9 mouse cellular contexts compared by ENCODE assay signal in genomic region chr1:170006516-170006915, GRCm38 (mm10). TPM values are rescaled to one million over a fixed set of nuclear protein-coding genes. Genes with fewer than 3 reads are reported as not detected.
DNase-seq lines count a peak whose midpoint lies in the region; ATAC-seq lines count a peak whose summit lies in the region.
"Had no signal": no experiment of that assay in that cellular context is flagged by ENCODE, and none has a peak within 500 bp of the region (broad histone marks: within the 10 kb centered on the region; RNA-seq: fewer than 3 reads in every experiment).

No protein-coding gene starts in this region.

- no peak overlapping the region for H3K4me3 ChIP-seq in kidney, embryonic 14.5 days (ENCODE audit: low read length)
- H3K4me3 ChIP-seq in neural tube, embryonic 15.5 days (replicated peaks): no peak overlapping the region

- H3K9ac ChIP-seq in kidney, embryonic 14.5 days (ENCODE audit: low read depth, low read length): no peak overlapping the region
- no peak overlapping the region for H3K9ac ChIP-seq in neural tube, embryonic 15.5 days (replicated peaks)

- H3K4me1 ChIP-seq in kidney, embryonic 14.5 days (ENCODE audit: control insufficient read depth, insufficient read depth, low read length): 0 out of 2 replicates have a peak, but pooled peaks cover 5% of the 10 kb centered on the region
- H3K4me1 ChIP-seq in neural tube, embryonic 15.5 days: no peaks in the 10 kb centered on the region

- H3K27ac ChIP-seq in kidney, embryonic 14.5 days (ENCODE audit: low read depth, low read length): no peak overlapping the region
- H3K27ac ChIP-seq in neural tube, embryonic 15.5 days (replicated peaks): no peak overlapping the region

- 0 out of 2 replicates have a peak, but pooled peaks cover 2% of the 10 kb centered on the region for H3K36me3 ChIP-seq in kidney, embryonic 14.5 days (ENCODE audit: control insufficient read depth, insufficient read depth, low read length)
- H3K36me3 ChIP-seq in neural tube, embryonic 15.5 days: no peaks in the 10 kb centered on the region

- ATAC-seq in kidney, embryonic 14.5 days (ENCODE audit: low FRiP score, low TSS enrichment): no peak
- no peak for ATAC-seq in neural tube, embryonic 15.5 days (ENCODE audit: low FRiP score)

- peak; percentile 23 for DNase-seq in kidney, adult 11 months
- DNase-seq in gastrocnemius, postnatal 36 days: peak; percentile 20 to 27
- peak; percentile 35 for DNase-seq in kidney, adult 9 months
- DNase-seq in lung, postnatal 4 days: peak; percentile 81 to 90
- no peak for DNase-seq in spleen, adult 18-20 months
- DNase-seq in c-Kit-positive CD71-positive TER-119-positive erythroid progenitor cells, embryonic 14.5 days (ENCODE audit: low spot score): no peak
- DNase-seq: liver had no signal

- H3K27me3 ChIP-seq in kidney, embryonic 14.5 days (ENCODE audit: control insufficient read depth, insufficient read depth, low read length): no peaks in the 10 kb centered on the region
- H3K27me3 ChIP-seq in neural tube, embryonic 15.5 days (replicated peaks): no peaks in the 10 kb centered on the region

- intact Hi-C loops in gastrocnemius, postnatal 36 days (cut with DNase I): no loop called here

- H3K9me3 ChIP-seq in kidney, embryonic 14.5 days (ENCODE audit: control insufficient read depth, low read length): no peaks in the 10 kb centered on the region
- H3K9me3 ChIP-seq in neural tube, embryonic 15.5 days (replicated peaks): no peaks in the 10 kb centered on the region

- no peak overlapping the region for H3K4me2 ChIP-seq in kidney, embryonic 14.5 days (replicated peaks; ENCODE audit: low read depth, low read length)
- H3K4me2 ChIP-seq in neural tube, embryonic 15.5 days: no peak overlapping the region

- 50% methylated on average over 5 of the region's 5 CpGs for WGBS in kidney, embryonic 14.5 days
- WGBS in neural tube, embryonic 15.5 days: 80% methylated on average over 5 of the region's 5 CpGs

RNA-seq across cellular contexts. Expression of gene Hsd17b7, which starts 37.5 kb away (rescaled TPM):
- polyA plus RNA-seq in kidney, embryonic 14.5 days (2014; fragmentation: Nextera tagmentation; extraction: Ambion mirVana): 7.5 and 16.3 TPM in 2 replicates
- 1 to 10 TPM; 2.9 to 4.1 TPM for total RNA-seq in gastrocnemius, postnatal 36 days (2021)
- 25.6 and 27.5 TPM in 2 replicates for polyA plus RNA-seq in neural tube, embryonic 15.5 days (2015; fragmentation: Nextera tagmentation; extraction: Ambion mirVana)

Comparison
In these comparisons a context has a peak if more than half of its experiments do, and no peak if none do; other contexts are left out.
1. DNase-seq: peak in kidney, adult 11 months (single experiment), gastrocnemius, postnatal 36 days (2 of 2), kidney, adult 9 months (single experiment) and lung, postnatal 4 days (2 of 2); none in spleen, adult 18-20 months (0 of 2) and c-Kit-positive CD71-positive TER-119-positive erythroid progenitor cells, embryonic 14.5 days (single experiment).